Mouse (Mus musculus) lung, postnatal 14 days (tissue): ENCODE measurements around the gene Plrg1.

Source experiments
- DNase-seq: peaks from one replicate; pipeline ENCODE4 v3.0.0; 2021

Plrg1 gene

GRCm38 (mm10) chr3:83053126-83053525 is 2.2 kb upstream of the Plrg1 start:
- DNase-seq, result no peak

- peak; percentile 35 for DNase-seq
Observed at GRCm38 (mm10) chr3:83053758-83054157, 1.6 kb upstream of the Plrg1 start.

- DNase-seq, result no peak
Observed at GRCm38 (mm10) chr3:83054759-83055158, 563 bp upstream of the Plrg1 start.

GRCm38 (mm10) chr3:83057046-83057445 is 1.7 kb downstream of the Plrg1 start:
- DNase-seq, result no peak

GRCm38 (mm10) chr3:83067920-83068319 is 12.6 kb downstream of the Plrg1 start:
- DNase-seq, result peak; percentile 39

GRCm38 (mm10) chr3:83068869-83069268 is 13.5 kb downstream of the Plrg1 start:
- DNase-seq, result no peak

- no peak for DNase-seq
Observed at GRCm38 (mm10) chr3:83070231-83070630, 14.9 kb downstream of the Plrg1 start.

GRCm38 (mm10) chr3:83076563-83076962 is 21.2 kb downstream of the Plrg1 start:
- peak; percentile 44 for DNase-seq

- DNase-seq, result peak; percentile 84
Observed at GRCm38 (mm10) chr3:83080567-83081055, 25.3 kb downstream of the Plrg1 start.

GRCm38 (mm10) chr3:83097586-83097985 is 42.3 kb downstream of the Plrg1 start:
- no peak for DNase-seq

- DNase-seq, result no peak
Observed at GRCm38 (mm10) chr3:83098546-83099034, 43.3 kb downstream of the Plrg1 start.

GRCm38 (mm10) chr3:83099139-83099538 is 43.8 kb downstream of the Plrg1 start:
- no peak for DNase-seq

GRCm38 (mm10) chr3:83099651-83100050 is 44.3 kb downstream of the Plrg1 start:
- DNase-seq, result no peak

- no peak for DNase-seq
Observed at GRCm38 (mm10) chr3:83102286-83102685, 47.0 kb downstream of the Plrg1 start.

GRCm38 (mm10) chr3:83110163-83110562 is 54.8 kb downstream of the Plrg1 start:
- DNase-seq, result no peak

GRCm38 (mm10) chr3:83111485-83112261 is 56.4 kb downstream of the Plrg1 start:
- DNase-seq, result no peak

GRCm38 (mm10) chr3:83112869-83113268 is 57.5 kb downstream of the Plrg1 start:
- DNase-seq, result no peak

GRCm38 (mm10) chr3:83114946-83115345 is 59.6 kb downstream of the Plrg1 start:
- DNase-seq, result no peak

- DNase-seq, result no peak
Observed at GRCm38 (mm10) chr3:83117592-83117991, 62.3 kb downstream of the Plrg1 start.
